Mouse (Mus musculus): ENCODE data around the gene Tmem160.

DNA sequence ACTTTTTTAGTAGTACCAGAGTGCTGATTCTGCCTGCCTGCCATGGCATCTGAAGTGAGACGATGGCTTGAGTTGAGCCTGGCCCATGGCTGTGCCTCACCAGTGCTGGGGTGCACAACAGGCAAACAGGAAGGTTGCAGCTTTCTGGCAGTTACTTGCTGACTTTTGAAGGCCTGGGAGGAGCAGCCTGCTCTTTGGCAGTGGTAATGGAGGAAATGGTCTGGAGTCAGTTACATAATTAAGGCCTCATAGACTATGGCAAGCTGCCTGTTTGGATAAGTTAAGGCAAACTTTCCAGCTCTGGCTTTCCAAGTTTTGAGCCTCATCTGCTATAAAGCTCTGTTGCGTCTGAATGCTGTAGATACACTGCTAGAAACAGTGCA is 47.5 kb upstream of the Tmem160 start:
- TF ChIP-seq CTCF (IDR thresholded peaks at IDR 0.05; ENCODE audit: low read depth) (no peak), EP300 (IDR thresholded peaks at IDR 0.05; ENCODE audit: low read depth) (no peak)

Measured in liver, postnatal 0 days (tissue).